Mouse (Mus musculus) intestine, embryonic 15.5 days (tissue): ENCODE results near the gene Mfrp. TPM values are rescaled to one million over a fixed set of nuclear protein-coding genes. Genes with fewer than 3 reads are reported as not detected.

Experiments
- ATAC-seq: fragments of 200-750 bp; cut with Nextera tagmentation; 2 replicates; pipeline ENCODE4 v1.8.0; 2017; ENCODE audit warnings: moderate TSS enrichment, moderate library complexity
- H3K27ac ChIP-seq: fragments of 300-500 bp; sonication (generic); 2 replicates; pipeline ENCODE4 v1.5.1; 2015; ENCODE audit warnings: mild to moderate bottlenecking, inconsistent platforms
- H3K27me3 ChIP-seq: fragments of 300-500 bp; sonication (generic); replicated peaks from 2 replicates; pipeline ENCODE4 v1.6.1; 2015; ENCODE audit warnings: inconsistent platforms
- H3K36me3 ChIP-seq: fragments of 300-500 bp; sonication (generic); 2 replicates; pipeline ENCODE4 v1.6.1; 2015; ENCODE audit warnings: inconsistent platforms
- H3K4me1 ChIP-seq: fragments of 300-500 bp; sonication (generic); replicated peaks from 2 replicates; pipeline ENCODE4 v1.6.1; 2015; ENCODE audit warnings: inconsistent platforms
- H3K4me2 ChIP-seq: fragments of 300-500 bp; sonication (generic); replicated peaks from 2 replicates; pipeline ENCODE4 v1.6.1; 2015; ENCODE audit warnings: mild to moderate bottlenecking, inconsistent platforms
- H3K4me3 ChIP-seq: fragments of 300-500 bp; sonication (generic); replicated peaks from 2 replicates; pipeline ENCODE4 v1.5.1; 2015; ENCODE audit warnings: inconsistent platforms
- H3K9ac ChIP-seq: fragments of 300-500 bp; sonication (generic); 2 replicates; pipeline ENCODE4 v1.6.1; 2015; ENCODE audit warnings: inconsistent platforms
- H3K9me3 ChIP-seq: fragments of 300-500 bp; sonication (generic); 2 replicates; pipeline ENCODE4 v1.6.1; 2016; ENCODE audit warnings: inconsistent platforms
- WGBS: fragments of 180-500 bp; shearing (Covaris S2); methylation state at CpG from one replicate; pipeline ENCODE4 v1.1.7; 2015; 5-methylcytosine and 5-hydroxymethylcytosine counted together
- polyA plus RNA-seq: library from polyadenylated mRNA; unstranded; fragments of >200 nt; fragmentation: Nextera tagmentation; extraction: Ambion mirVana; gene quantifications from 2 replicates; pipeline ENCODE4 v1.2.1, GENCODE M21; 2015

Mfrp gene
- polyA plus RNA-seq, 1 experiment from 2014 or later, result 0.06 TPM

GRCm38 (mm10) chr9:44072599-44072915, 29.0 kb upstream of the Mfrp start:
- Histone ChIP-seq H3K4me3 (no peak overlapping the region), H3K27me3 (no peaks in the 10 kb centered on the region), H3K4me1 (peaks cover 20% of the 10 kb centered on the region), H3K9ac (peak overlapping the region; percentile 13; the same call in 1 of the 2 replicates), H3K27ac (no peak overlapping the region), H3K4me2 (no peak overlapping the region), H3K9me3 (no peaks in the 10 kb centered on the region), H3K36me3 (no peaks in the 10 kb centered on the region)
- WGBS, result 52% methylated on average over 4 of the region's 4 CpGs
- no peak for ATAC-seq

DNA sequence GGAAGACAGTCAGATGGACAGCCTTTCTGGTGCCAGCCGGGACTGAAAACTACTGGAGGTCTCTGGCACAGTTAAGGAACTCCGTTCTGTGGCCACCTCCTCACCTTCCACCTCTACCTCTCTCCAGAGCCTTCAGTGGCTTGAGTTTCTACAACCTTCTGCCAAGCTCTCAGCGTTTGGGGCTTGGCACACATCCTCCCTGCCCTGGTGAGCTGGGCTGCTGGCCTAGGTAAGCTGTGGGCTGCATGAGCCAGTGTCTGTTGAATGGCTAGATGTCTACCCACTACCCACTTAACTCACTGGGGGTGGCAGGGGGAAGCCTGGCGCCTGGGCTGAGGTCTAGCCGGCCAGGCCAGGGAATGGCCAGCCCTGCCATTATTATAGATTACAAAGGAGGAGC, 28.4 kb upstream of the Mfrp start:
- Histone ChIP-seq H3K36me3 (no peaks in the 10 kb centered on the region), H3K27ac (no peak overlapping the region), H3K9me3 (no peaks in the 10 kb centered on the region), H3K27me3 (no peaks in the 10 kb centered on the region), H3K9ac (no peak overlapping the region), H3K4me2 (no peak overlapping the region), H3K4me3 (no peak overlapping the region), H3K4me1 (peaks cover 20% of the 10 kb centered on the region)
- 72% methylated on average over 5 of the region's 5 CpGs for WGBS
- ATAC-seq, result no peak

GRCm38 (mm10) chr9:44074395-44075275, 26.9 kb upstream of the Mfrp start:
- Histone ChIP-seq H3K27me3 (no peaks in the 10 kb centered on the region), H3K4me3 (no peak overlapping the region), H3K27ac (no peak overlapping the region), H3K36me3 (no peaks in the 10 kb centered on the region), H3K9me3 (no peaks in the 10 kb centered on the region), H3K4me1 (peaks cover 33% of the 10 kb centered on the region), H3K9ac (no peak overlapping the region), H3K4me2 (no peak overlapping the region)
- ATAC-seq, result no peak
- WGBS, result 61% methylated on average over 9 of the region's 9 CpGs

DNA sequence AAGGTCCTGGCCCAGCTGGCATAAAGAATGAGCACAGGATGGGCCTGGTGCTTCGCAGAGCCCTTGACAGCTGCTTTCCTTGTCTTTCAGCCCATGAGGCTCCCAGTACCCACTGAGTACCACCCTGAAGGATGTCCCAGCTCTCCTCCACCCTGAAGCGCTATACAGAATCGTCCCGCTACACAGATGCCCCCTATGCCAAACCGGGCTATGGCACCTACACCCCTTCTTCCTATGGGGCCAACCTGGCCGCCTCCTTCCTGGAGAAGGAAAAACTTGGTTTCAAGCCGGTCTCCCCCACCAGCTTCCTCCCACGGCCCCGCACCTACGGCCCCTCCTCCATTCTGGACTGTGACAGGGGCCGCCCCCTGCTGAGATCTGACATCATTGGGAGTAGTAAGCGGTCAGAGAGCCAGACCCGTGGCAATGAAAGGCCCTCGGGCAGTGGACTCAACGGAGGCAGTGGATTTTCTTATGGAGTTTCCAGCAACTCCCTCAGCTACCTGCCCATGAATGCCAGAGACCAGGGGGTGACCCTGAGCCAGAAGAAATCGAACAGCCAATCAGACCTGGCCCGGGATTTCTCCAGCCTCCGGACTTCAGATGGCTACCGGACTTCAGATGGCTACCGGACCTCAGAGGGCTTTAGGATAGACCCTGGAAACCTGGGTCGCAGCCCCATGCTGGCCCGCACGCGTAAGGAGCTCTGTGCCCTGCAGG, 26.1 kb upstream of the Mfrp start:
- ATAC-seq, result no peak
- no peaks in the 10 kb centered on the region for H3K27me3 ChIP-seq
- peaks cover 38% of the 10 kb centered on the region for H3K4me1 ChIP-seq
- no peaks in the 10 kb centered on the region for H3K9me3 ChIP-seq
- H3K9ac ChIP-seq, result no peak overlapping the region
- 79% methylated on average over 24 of the region's 24 CpGs for WGBS
- no peak overlapping the region for H3K4me3 ChIP-seq
- no peak overlapping the region for H3K27ac ChIP-seq
- H3K36me3 ChIP-seq, result no peaks in the 10 kb centered on the region
- H3K4me2 ChIP-seq, result no peak overlapping the region

DNA sequence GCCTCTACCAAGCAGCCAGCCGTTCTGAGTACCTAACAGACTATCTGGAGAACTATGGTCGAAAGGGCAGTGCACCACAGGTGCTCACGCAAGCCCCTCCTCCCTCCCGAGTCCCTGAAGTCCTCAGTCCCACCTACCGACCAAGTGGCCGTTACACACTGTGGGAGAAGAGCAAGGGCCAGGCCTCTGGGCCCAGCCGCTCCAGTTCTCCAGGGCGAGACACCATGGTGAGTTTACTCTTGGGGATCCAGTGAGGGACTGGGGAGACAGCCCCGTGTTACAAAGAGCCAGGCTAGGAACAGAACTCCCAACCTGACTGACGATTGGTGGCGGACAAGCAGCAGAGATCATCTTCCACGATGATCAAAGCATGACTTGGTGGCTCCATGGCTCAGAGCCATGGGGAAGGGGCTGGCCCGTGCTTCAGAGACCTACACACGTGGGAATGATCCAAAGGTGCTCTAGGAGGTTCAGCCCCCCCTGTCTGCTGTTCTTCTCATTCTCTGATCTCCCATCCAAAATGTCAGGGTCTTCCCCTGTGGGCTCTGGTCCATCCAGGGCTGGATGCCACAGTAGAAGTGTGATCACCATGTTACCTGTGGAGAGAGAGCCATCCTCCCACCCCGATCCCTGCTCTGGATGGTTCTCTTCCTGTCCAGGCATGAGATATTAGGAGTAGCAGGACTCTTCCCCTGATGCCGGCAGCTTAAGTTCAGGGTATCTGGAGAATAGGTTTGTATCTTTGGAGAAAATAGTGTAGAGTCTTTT, 25.3 kb upstream of the Mfrp start:
- WGBS, result 71% methylated on average over 16 of the region's 16 CpGs
- H3K4me3 ChIP-seq, result no peak overlapping the region
- ATAC-seq, result no peak
- H3K9ac ChIP-seq, result no peak overlapping the region
- H3K27me3 ChIP-seq, result no peaks in the 10 kb centered on the region
- peaks cover 30% of the 10 kb centered on the region for H3K4me1 ChIP-seq
- no peak overlapping the region for H3K27ac ChIP-seq
- H3K4me2 ChIP-seq, result no peak overlapping the region
- H3K9me3 ChIP-seq, result no peaks in the 10 kb centered on the region
- H3K36me3 ChIP-seq, result no peaks in the 10 kb centered on the region

GRCm38 (mm10) chr9:44076764-44077120, 24.8 kb upstream of the Mfrp start:
- WGBS, result 24% methylated on average over 5 of the region's 5 CpGs
- no peak overlapping the region for H3K9ac ChIP-seq
- H3K36me3 ChIP-seq, result no peaks in the 10 kb centered on the region

GRCm38 (mm10) chr9:44077266-44077910, 24.1 kb upstream of the Mfrp start:
- no peak overlapping the region for H3K4me3 ChIP-seq
- no peak overlapping the region for H3K4me2 ChIP-seq
- H3K27me3 ChIP-seq, result no peaks in the 10 kb centered on the region
- H3K9ac ChIP-seq, result no peak overlapping the region
- H3K4me1 ChIP-seq, result peaks cover 21% of the 10 kb centered on the region
- WGBS, result 82% methylated on average over 11 of the region's 11 CpGs
- H3K9me3 ChIP-seq, result no peaks in the 10 kb centered on the region
- no peak overlapping the region for H3K27ac ChIP-seq
- H3K36me3 ChIP-seq, result no peaks in the 10 kb centered on the region
- no peak for ATAC-seq

More at GRCm38 (mm10) chr9:44076764-44077120, 24.8 kb upstream of the Mfrp start:
- H3K4me1 ChIP-seq, result peaks cover 27% of the 10 kb centered on the region
- no peaks in the 10 kb centered on the region for H3K9me3 ChIP-seq
- H3K4me3 ChIP-seq, result no peak overlapping the region
- H3K27me3 ChIP-seq, result no peaks in the 10 kb centered on the region
- ATAC-seq, result no peak
- no peak overlapping the region for H3K4me2 ChIP-seq
- no peak overlapping the region for H3K27ac ChIP-seq

GRCm38 (mm10) chr9:44078136-44078797, 23.3 kb upstream of the Mfrp start:
- Histone ChIP-seq H3K9ac (no peak overlapping the region), H3K27me3 (no peaks in the 10 kb centered on the region), H3K36me3 (no peaks in the 10 kb centered on the region), H3K27ac (peak overlapping the region; percentile 36; the same call in 1 of the 2 replicates), H3K4me1 (peaks cover 18% of the 10 kb centered on the region), H3K4me3 (no peak overlapping the region), H3K4me2 (no peak overlapping the region), H3K9me3 (no peaks in the 10 kb centered on the region)
- no peak for ATAC-seq
- WGBS, result 77% methylated on average over 10 of the region's 10 CpGs

- H3K27me3 ChIP-seq, result no peaks in the 10 kb centered on the region
- H3K4me3 ChIP-seq, result no peak overlapping the region
- H3K9ac ChIP-seq, result no peak overlapping the region
- no peaks in the 10 kb centered on the region for H3K36me3 ChIP-seq
- H3K4me1 ChIP-seq, result peaks cover 26% of the 10 kb centered on the region
- WGBS, result 37% methylated on average over 15 of the region's 16 CpGs
- H3K9me3 ChIP-seq, result no peaks in the 10 kb centered on the region
- peak overlapping the region; percentile 36; the same call in 1 of the 2 replicates for H3K27ac ChIP-seq
- H3K4me2 ChIP-seq, result no peak overlapping the region
- peak; percentile 66 for ATAC-seq
Measured at GRCm38 (mm10) chr9:44078955-44079756, 22.4 kb upstream of the Mfrp start.

- Histone ChIP-seq H3K36me3 (no peaks in the 10 kb centered on the region), H3K4me3 (no peak overlapping the region), H3K27me3 (no peaks in the 10 kb centered on the region), H3K9ac (no peak overlapping the region), H3K9me3 (no peaks in the 10 kb centered on the region), H3K4me2 (no peak overlapping the region), H3K4me1 (peaks cover 32% of the 10 kb centered on the region), H3K27ac (no peak overlapping the region)
- ATAC-seq, result no peak
- WGBS, result 67% methylated on average over 10 of the region's 10 CpGs
Measured at GRCm38 (mm10) chr9:44079997-44080780, 21.3 kb upstream of the Mfrp start.
